Mouse (Mus musculus): ENCODE measurements around the gene Kcnip2.

The Kcnip2 gene

DNA sequence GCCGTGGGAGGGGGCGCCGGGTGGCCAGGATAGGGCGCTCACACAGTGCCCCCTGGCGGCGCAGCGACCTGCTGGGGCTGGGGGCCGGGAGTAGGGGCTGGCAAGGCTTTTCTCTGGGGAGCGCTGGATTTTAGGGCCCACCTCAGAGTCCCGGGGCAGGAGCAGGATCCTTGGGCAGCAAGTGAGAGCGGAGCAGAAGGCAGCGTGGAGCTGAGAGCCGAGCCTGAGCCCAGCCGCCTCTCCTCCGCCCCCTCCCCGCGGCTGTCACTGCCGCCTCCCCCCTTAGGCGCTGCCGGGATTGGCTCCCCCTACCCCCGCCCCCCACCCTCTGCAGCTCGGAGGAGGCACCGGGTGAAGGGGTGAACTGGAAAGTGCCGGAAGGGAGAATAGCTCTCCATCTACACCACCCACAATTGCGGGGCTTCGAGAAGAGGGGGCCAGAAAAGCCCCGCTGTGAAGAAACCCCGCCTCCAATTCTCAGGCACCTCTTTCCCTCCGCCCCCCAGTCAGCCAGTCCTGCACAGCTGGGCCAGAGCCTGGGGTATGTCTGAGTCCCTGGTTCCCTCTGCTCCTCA lies at the start of gene Kcnip2:
Gene Kcnip2 (minus strand): TSS at position 231 of the 575 bp plus-strand sequence.
- no peak for DNase-seq (ENCODE audit: low spot score)

DNA sequence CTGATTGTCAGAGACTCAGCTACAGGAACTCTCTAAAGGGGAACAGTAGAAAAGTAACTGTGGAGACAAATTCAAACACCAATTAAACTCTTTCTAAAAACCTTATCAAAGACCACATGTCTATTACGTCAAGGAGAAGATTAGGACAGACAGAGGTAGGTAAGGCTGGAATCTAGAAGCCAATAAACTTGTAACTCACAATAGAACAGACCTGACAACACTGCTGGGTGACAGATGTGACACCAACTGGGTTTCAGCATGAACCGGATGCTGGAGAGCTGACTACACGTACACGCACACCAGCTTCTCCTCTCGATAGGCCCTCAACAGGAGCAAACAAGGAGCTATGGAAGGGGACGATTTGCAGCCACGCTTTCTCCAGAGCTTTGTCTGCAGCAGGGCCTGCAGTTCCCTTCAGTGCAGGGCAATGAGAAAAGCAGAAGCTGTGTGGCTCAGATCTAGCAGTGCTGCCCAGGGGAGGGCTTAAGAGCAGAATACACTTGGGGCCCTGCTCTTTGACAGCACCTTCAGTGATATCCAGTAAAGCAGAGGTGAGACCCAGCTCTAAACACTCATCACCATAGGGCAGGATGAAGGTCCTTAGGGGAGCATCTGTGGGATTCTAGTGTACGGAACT lies 39.5 kb upstream of the Kcnip2 start:
- no peak for DNase-seq (ENCODE audit: low spot score)

DNA sequence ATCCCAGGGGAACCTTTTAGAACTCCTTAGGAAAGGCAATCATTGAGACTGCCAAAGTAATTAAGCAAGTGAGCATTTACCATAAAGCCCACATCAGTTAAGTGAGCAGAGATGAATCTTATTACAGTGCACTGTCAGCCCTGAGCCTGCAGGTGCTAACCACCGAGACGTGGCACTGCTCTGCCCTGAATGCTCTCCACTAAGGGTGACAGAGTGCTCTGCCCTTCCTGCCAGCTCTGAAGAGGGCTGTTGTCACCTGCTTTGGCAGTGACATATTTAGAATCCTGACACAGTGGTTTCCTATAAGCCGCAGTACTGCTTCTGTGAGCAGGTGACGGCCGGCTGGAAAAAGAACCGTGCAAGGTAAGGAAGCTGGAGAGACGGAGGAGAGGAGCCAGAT lies 38.7 kb upstream of the Kcnip2 start:
- no peak for DNase-seq (ENCODE audit: low spot score)

DNA sequence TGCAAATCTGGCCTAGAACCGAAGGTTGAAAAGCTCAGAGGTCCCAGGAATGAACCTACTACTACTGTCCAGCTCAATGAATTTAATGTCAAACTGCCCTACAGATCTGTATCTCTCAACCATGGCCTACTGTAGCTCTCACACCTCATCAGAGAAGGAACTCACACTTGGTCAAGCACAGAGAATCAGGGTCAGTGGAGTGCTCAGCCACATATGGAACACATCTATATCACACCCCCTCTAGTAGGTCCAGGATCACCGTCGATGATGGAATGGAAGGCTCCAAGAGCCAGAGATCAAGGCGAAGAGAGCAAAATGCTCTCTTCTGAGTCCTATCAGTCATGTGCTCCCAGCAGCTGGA lies 31.9 kb upstream of the Kcnip2 start:
- no peak for DNase-seq (ENCODE audit: low spot score)

DNA sequence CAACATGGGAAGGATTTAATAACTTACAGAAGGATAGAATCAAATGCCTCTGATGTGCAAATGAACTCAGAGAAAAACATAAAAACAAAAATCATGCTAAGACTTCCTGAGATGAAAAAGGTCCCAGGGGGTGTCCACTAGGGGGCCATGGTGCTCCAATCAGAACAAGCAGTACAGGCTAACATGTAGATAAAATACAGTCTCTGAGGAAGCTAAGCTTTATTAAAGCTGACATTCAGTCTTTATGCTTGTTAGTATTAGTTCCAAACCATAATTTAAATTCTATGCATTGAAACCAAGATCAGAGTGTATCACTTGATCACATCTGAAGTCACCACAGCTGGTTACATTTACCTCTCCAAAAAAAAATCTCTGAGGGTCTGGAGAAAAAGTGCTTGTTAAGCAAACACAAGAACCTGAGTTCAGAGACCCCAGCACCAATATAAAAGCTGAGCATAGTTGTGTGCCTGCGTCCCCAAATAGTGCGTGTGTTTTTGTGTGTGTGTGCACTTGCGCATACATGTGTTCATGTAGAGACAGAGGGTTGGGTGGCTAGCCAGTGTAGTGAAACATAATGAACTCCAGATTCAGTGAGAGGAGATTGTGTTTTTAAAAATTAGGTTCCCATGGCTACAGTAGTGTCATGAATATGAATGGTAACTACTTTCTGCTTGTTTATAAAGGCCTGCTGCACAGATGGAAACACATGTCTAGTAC lies 31.3 kb upstream of the Kcnip2 start:
- peak; percentile 40 for DNase-seq (ENCODE audit: low spot score)

DNA sequence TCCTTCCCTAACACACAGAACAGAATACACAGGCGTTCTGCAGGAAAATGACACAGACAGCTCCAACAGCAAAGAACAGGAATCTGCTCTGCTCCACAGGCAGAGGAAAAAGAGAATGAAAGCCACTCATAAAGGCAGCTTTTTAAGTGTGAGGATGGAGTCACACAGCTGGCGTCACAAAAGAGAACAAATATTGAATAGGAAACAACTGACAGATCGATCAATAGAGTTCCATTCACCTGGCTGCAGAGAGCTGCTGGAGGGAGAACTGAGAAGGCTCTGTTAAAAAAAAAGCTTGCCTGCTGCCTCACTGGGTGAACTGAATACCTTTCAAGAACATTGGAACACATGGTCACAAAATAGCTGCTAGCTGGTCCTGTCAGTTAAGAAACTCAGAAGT lies 28.3 kb upstream of the Kcnip2 start:
- DNase-seq (ENCODE audit: low spot score) = no peak

DNA sequence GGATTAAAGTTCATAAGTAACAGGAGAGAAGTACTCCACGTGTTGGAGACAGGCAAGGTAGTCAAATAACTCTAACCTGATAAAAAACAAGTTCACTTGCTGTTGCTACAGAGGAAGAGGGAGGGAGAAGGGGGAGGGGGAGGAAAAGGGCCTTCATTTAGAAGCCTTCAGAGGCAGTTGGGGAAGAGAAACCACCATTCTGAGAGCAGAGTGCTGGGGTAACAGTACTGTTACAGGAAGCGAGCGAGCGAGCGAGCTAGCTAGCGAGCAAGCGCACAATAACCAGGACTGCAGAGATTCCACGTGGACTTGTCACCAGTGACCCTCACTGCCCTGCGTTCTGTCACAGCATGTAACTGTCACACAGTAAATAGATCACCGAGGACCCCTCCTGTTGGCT lies 27.6 kb upstream of the Kcnip2 start:
- DNase-seq (ENCODE audit: low spot score) = no peak

DNA sequence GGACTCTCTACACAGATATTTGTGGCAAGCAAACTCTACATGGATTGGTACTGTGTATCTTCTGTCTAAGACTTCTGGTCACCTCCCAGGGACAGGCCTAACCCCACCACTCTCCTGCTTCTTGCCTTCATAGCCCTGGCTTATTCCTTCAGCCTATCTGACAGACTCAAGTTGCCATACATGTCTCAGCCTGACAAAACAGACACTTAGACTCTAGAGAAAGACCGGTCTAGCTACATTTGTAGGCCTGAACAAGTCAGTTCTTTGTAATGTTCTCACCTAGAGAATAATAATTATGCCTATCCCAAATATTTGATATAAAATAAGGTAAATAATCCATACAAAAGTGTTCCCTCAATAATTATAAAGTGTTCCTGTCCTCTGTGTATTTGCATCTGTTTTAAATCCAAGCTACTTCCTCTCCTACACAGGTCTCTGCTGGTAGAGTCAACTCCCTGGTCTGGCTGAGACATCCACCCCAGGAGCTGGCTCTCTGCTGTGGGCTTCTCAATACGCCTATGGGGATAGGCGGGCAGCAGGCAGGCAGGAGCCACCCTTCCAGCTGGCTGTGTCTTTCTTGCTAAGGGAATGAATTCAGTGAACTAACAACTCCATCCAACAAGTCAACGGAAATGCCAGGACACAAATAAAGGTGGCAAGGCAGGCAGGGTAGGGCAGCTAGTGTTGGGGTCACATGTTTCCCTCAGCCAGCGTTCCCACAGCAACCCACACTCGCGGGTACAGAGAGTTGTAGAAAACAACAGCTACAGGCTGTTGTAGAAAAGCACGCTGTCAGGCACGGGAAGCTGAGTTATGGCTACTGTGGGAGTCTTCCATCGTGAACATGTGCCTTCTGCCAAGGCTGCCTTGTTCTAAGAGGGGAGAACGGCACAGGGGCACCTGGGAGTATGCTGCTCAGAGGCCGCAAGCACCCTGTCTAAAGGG lies 21.5 kb upstream of the Kcnip2 start:
- no peak for DNase-seq (ENCODE audit: low spot score)

DNA sequence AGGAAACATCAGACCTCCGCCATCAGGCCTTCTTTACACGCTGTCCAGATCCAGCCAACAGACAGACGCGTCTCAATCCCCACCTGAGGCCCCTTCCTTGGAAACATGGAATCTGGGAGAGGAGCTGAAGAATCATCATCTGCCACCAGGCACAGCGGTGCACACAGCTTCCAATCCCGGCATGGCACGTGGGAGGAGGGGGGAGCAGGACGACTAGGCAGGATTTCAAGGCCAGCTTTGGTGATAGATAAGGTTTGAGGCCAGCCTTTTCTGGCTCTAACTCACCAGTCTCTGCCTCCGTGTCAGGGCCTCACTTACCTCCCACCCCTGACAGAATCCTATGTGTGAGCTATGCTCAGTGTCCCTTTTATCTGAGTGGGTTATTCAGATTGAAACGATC lies 19.6 kb upstream of the Kcnip2 start:
- no peak for DNase-seq (ENCODE audit: low spot score)

DNA sequence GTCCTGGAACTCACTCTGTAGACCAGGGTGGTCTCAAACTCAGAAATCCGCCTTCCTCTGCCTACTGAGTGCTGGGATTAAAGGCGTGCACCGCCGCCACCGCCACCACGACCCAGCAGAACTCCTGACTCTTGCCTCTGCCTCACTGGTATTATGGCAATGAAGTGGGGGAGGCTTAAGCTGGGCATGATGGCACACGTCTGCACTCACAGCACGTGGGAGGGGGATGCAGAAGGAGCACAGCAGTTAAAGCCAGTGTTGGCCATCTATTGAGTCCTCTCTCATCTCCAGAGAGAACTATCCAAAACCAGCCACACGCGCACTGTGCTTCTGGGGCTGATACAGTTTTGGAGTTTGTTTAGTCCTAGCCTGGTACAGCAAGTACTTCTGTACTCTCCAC lies 17.8 kb upstream of the Kcnip2 start:
- no peak for DNase-seq (ENCODE audit: low spot score)

DNA sequence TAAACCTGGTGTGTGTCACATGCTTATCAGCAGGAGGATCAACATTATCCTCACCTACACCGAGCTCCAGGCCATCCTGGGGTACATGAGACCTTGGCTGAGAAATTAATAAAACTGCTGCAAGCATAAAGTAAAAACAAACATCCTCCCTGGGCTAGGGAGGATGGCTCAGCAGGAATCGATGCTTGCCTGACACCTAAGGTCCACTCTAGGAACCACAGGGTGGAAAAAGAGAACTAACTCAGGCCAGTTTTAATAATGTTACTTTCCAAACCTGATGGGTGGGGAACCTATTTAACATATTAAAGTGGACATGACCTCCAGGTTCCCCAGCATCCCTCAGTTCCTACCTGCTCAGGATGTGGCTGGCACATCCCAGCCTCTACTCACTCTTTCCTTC lies 14.8 kb upstream of the Kcnip2 start:
- DNase-seq (ENCODE audit: low spot score) = no peak

DNA sequence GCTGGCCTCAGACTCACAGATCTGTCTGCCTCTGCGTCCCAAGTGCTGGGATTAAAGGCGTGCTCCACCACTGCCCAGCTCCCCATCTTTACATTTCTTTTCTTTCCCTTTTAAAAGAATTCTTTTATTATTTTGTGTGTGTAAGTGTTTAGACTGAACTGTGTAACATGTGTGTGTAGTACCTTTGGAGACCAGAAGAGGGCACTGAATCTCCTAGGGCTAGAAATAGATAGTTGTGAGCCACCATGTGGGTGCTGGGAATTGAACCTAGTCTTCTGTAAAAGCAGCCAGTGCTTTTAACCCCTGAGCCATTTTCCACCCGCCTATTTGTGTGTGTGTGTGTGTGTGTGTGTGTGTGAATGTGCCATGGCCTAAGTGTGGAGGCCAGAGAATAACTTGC lies 11.9 kb upstream of the Kcnip2 start:
- DNase-seq (ENCODE audit: low spot score) = no peak

DNA sequence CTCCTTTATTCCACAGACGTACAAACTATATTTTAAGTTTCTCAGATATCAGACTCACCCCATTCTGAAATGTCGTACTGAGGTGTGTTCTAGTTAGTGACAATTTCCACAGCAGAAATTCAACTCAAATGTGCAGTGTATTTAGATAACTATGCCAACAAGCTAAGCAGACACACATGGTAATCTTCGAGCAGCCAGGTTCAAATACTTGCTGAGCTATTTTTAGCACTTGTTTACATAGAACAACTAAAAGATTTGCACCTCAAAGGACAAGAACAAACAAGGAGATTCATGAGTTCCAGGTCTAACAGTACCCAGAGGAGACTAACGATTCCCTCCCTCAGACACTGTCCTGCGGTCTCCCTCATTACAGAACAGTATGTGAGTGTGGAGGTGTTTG lies 11.3 kb upstream of the Kcnip2 start:
- no peak for DNase-seq (ENCODE audit: low spot score)

DNA sequence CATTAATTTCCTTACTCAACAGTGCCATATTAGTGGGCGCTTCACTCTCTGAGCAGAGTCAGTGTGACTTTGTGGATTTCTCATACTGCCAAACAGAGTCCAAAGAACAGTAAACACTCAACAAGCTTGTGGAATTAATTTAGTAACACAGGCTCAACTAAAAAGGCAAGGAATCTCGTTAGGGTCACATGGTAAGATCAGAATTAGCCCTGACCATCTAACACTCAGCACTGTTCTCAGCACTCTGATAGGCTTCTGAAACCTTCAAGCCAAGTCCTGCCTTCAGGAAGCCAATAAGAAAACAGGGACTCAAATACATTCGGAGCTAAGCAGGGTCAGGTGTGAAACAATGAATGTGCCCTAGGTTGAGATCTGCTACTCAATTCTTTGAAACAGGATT lies 10.3 kb upstream of the Kcnip2 start:
- DNase-seq (ENCODE audit: low spot score) = no peak

DNA sequence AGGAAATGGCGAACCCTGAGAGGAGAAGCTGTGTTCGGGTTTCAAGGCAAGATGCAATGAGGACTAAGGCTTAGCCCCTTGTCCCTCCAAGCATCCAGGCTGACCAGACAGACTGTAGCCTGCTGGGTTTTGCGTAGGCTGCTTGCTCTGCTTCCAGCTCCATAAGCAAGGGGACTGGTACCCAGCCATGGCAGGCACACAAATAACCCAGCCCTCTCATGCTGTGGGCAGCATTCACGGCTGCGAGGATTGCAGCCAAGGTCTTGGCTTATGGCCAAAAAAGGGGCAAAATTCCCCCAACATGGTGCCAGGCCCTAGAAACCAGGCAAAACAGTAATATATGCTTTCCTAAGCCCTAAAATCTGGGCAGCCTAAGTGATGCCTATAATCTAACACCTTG lies 6.0 kb upstream of the Kcnip2 start:
- no peak for DNase-seq (ENCODE audit: low spot score)

DNA sequence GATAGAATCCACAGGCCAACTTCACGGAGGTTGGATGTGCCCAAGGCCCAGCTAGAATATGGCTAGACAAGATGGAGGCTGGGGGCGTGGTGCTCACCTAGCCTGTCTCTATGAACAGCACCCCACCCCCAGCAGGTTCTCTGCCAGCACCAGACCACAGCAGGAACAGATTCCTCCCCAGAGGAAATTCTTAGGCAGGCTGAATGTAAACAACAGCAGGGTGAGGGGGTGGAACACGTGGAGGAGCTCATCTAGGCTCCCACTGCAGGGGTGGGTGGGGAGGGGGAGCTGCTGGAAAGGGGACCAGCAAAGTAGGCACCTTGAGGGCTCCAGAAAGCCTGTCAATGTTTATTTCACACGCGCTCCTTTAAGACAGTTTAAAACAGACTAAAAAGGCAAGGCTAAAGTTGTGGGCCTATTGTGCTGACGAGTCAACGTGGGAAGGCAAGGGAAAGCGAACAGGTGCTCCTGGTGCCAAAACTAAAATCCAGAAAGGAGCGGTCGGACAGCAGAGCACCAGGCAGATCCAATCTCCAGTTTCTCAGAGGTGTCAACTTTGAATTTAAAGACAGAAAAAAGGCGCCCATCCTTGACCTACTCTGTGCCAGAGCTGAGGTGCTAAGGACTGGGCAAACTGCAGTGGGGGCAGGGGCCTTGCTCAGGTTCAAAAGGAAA lies 2.1 kb upstream of the Kcnip2 start:
- DNase-seq (ENCODE audit: low spot score) = no peak

DNA sequence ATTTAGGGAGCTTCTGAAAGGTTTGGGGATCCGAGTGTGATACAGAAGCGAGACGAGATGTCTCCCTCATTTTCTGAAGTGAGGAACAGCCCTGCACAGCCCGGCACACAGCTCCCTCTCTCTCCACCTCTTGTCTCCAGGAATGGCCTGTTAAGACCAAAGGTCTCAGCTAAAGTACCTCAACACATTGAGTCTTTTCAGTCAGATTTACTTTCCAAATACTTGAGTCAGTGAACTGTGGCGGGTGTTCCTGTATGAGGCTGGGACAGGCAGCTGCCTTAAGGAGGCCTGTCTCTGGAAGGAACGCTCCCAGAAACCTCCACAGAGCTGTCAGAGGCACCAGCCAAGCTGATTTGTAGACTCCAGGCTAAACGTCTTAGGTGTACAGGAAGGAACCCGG lies 866 bp upstream of the Kcnip2 start:
- DNase-seq (ENCODE audit: low spot score) = no peak

DNA sequence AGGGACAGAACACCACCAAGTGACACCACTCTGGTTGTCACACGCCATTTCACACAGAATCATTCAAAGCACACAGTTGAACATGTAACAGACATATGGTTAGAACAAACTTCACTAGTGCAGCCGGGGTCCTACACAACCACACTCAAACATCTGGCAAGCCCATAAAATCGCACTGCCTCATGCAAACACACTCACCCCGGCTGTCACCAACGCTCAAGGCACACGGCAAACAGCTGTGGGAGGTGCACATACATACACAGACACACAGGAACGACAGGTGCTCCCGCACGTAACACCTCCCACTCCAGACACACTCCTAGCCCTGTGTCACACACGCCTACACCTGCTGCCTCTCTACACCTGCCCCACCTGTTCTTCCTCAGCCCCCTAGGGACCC lies 691 bp downstream of the Kcnip2 start:
- DNase-seq (ENCODE audit: low spot score) = no peak

DNA sequence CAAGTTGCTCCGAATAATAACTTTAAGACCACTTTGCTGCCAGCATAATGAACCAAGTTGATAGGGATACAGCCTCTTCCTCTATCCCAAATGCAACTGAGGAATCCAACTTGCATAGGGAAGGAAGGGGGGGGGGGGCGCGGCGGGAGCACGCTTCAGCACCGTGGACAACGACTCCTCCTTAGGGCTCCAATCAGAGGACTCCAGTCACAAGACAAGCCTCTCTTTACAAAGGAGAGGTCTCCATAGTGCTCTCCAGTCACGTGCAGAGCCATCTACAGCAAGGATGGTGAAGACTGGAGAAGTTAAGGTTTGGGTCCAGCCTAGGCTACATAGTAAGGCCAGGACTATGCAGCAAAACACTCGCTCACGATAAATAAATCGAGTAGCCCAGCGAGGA lies 2.1 kb downstream of the Kcnip2 start:
- DNase-seq (ENCODE audit: low spot score) = peak; percentile 21

DNA sequence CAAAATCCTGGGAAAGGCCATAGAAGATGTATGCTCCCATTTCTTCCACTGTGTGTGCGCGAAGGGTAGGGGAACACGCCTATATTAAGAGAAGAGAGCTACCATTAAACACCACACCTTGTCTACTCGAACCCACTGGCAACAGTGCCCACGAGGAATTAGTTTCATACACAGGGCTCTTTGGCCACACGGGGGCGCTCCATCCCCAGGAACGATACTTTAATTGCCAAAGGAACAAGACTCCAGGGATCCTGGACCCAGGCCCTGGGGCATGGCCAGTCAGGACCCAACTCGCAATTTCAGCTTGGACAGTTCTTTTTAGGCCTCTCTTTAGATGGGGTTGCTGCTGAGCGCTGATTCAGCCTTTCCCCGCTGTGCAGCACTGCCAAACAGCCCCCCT lies 2.6 kb downstream of the Kcnip2 start:
- peak; percentile 80 for DNase-seq (ENCODE audit: low spot score)

DNA sequence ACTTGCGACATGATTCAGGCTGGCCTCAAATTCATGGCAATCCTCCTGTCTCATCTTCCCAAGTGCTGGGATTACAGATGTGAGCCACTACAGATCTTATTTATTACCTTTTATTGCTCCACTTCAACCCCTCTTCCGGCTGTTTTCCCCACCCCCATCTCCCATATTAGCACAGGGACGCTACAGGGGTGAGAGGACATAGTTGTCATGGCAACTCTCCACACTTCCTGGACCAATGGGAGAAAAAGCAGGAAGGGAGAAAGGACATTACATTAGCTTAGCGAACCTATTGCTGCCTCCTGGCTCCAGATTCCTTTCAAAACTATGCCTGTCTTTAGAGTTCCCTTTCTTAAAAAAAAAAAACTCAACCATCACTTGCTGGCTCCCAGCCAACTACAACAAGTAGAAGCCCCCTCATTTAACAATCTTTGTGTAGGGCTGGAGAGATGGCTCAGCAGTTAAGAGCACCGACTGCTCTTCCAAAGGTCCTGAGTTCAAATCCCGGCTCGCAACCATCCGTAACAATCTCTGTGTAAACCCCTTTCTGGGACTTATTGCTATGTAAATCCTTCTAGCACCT lies 3.1 kb downstream of the Kcnip2 start:
- no peak for DNase-seq (ENCODE audit: low spot score)

DNA sequence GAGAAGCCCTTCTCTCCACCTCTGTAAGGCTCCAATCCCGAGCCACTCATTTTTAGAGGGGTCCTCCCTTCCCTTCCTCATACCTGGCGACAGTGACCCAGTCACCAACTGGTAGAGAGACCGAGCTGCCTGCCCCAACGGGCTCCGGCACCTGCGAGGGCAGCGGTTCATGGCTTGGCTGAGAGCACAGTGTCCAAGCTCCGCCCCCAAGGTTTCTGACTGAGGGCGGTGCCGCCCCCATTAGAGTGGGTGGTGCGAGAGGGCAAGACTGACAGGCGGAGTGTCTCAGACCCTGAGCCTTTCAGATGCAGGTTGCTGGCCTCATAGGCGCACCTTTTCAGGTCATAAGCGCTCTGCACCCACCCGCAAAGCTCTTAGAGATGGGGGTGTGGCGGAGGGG lies 3.7 kb downstream of the Kcnip2 start:
- no peak for DNase-seq (ENCODE audit: low spot score)

Data from adipocyte (in vitro differentiated cells).